Mouse (Mus musculus) heart, embryonic 12.5 days (tissue): ENCODE results near the gene Rsph14. TPM values are rescaled to one million over a fixed set of nuclear protein-coding genes. Genes with fewer than 3 reads are reported as not detected.

Experiments used
- ATAC-seq: fragments of 200-750 bp; cut with Nextera tagmentation; 2 replicates; pipeline ENCODE4 v1.8.0; 2017; ENCODE audit warnings: moderate TSS enrichment, moderate library complexity; ENCODE audit not compliant: insufficient number of reproducible peaks, low FRiP score
- H3K27ac ChIP-seq: fragments of 300-500 bp; sonication (generic); 2 replicates; pipeline ENCODE4 v1.5.1; 2016; ENCODE audit warnings: mild to moderate bottlenecking, moderate library complexity; ENCODE audit not compliant: poor library complexity, severe bottlenecking
- H3K27me3 ChIP-seq: fragments of 300-500 bp; sonication (generic); replicated peaks from 2 replicates; pipeline ENCODE4 v1.6.1; 2016; ENCODE audit warnings: mild to moderate bottlenecking, moderate library complexity
- H3K36me3 ChIP-seq: fragments of 300-500 bp; sonication (generic); 2 replicates; pipeline ENCODE4 v1.6.1; 2016; ENCODE audit warnings: mild to moderate bottlenecking, moderate library complexity
- H3K4me1 ChIP-seq: fragments of 300-500 bp; sonication (generic); replicated peaks from 2 replicates; pipeline ENCODE4 v1.6.1; 2016; ENCODE audit warnings: mild to moderate bottlenecking
- H3K4me2 ChIP-seq: fragments of 300-500 bp; sonication (generic); 2 replicates; pipeline ENCODE4 v1.6.1; 2016; ENCODE audit warnings: mild to moderate bottlenecking, moderate library complexity
- H3K4me3 ChIP-seq: fragments of 300-500 bp; sonication (generic); 2 replicates; pipeline ENCODE4 v1.5.1; 2016; ENCODE audit warnings: mild to moderate bottlenecking
- H3K9ac ChIP-seq: fragments of 300-500 bp; sonication (generic); 2 replicates; pipeline ENCODE4 v1.6.1; 2016; ENCODE audit warnings: mild to moderate bottlenecking, moderate library complexity
- H3K9me3 ChIP-seq: fragments of 300-500 bp; sonication (generic); replicated peaks from 2 replicates; pipeline ENCODE4 v1.6.1; 2016; ENCODE audit warnings: mild to moderate bottlenecking, moderate library complexity
- WGBS: fragments of 180-500 bp; shearing (Covaris S2); methylation state at CpG from one replicate; pipeline ENCODE4 v1.1.7; 2016; 5-methylcytosine and 5-hydroxymethylcytosine counted together
- polyA plus RNA-seq: library from polyadenylated mRNA; unstranded; fragments of >200 nt; fragmentation: Nextera tagmentation; extraction: Ambion mirVana; gene quantifications from 2 replicates; pipeline ENCODE4 v1.2.1, GENCODE M21; 2016

Rsph14 gene
- polyA plus RNA-seq, 1 experiment from 2014 or later: not detected

- ATAC-seq: no peak
These were observed 100.8 kb downstream of the Rsph14 start for GRCm38 (mm10) chr10:74931631-74932030.

GRCm38 (mm10) chr10:74930541-74930940, 101.8 kb downstream of the Rsph14 start:
- no peak overlapping the region for H3K27ac ChIP-seq
- no peak overlapping the region for H3K9ac ChIP-seq
- no peak for ATAC-seq
- 70% methylated on average over 3 of the region's 3 CpGs for whole genome bisulfite sequencing
- 0 out of 2 replicates have a peak, but pooled peaks cover under 1% of the 10 kb centered on the region for H3K4me1 ChIP-seq
- H3K4me2 ChIP-seq: no peak overlapping the region
- H3K4me3 ChIP-seq: no peak overlapping the region
- H3K9me3 ChIP-seq: no peaks in the 10 kb centered on the region
- peaks cover 7% of the 10 kb centered on the region; the same call in 1 of the 2 replicates for H3K27me3 ChIP-seq
- H3K36me3 ChIP-seq: no peaks in the 10 kb centered on the region

More at GRCm38 (mm10) chr10:74931631-74932030, 100.8 kb downstream of the Rsph14 start:
- Histone ChIP-seq H3K9ac (no peak overlapping the region), H3K27me3 (0 out of 2 replicates have a peak, but pooled peaks cover 7% of the 10 kb centered on the region), H3K4me3 (no peak overlapping the region), H3K4me1 (no peaks in the 10 kb centered on the region), H3K9me3 (no peaks in the 10 kb centered on the region), H3K4me2 (no peak overlapping the region), H3K27ac (no peak overlapping the region), H3K36me3 (no peaks in the 10 kb centered on the region)
- WGBS: 70% methylated on average over 6 of the region's 6 CpGs

DNA sequence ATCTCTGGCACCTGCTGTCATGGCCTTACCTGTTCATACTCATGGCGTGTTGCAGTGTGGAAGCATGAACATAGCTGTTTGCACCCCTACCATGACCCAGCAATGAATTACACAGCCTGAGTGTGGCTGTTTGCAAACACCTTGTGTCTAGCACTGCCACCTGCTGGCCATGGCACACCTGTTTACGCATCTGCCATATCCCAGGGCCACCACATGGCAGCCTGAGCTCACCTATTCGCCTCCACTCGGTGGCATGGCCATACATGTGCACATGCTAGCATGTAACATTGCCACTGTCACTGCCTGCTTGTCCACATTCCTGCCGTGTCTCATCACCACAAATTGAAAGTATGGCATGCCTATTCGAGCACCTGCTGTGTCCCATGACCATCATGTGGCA, 102.8 kb downstream of the Rsph14 start:
- no peaks in the 10 kb centered on the region for H3K9me3 ChIP-seq
- 0 out of 2 replicates have a peak, but pooled peaks cover 4% of the 10 kb centered on the region for H3K4me1 ChIP-seq
- no peak overlapping the region for H3K27ac ChIP-seq
- H3K4me2 ChIP-seq: no peak overlapping the region
- no peak overlapping the region for H3K4me3 ChIP-seq
- no peak for ATAC-seq
- no peak overlapping the region for H3K9ac ChIP-seq
- WGBS: 59% methylated on average over 6 of the region's 6 CpGs
- H3K36me3 ChIP-seq: no peaks in the 10 kb centered on the region
- peaks cover 10% of the 10 kb centered on the region; the same call in 1 of the 2 replicates for H3K27me3 ChIP-seq

DNA sequence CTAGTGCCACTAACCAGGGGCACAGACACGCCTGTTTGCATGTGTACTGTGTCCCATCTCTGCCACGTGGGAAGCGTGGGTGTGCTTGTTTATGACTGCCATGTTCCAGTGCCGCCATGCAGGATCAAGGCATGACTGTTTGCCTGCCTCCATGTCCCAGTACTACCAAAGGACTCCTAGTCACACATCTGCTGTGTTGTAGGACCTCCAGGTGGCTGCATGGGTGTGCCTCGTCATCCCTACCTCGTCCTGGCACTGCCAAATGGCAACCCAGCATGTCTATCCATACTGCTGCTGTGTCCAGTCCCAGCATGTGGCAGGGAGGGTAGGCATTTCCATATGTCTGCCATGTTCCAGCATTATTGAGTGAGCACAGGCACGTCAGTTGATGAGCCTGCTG, 104.1 kb downstream of the Rsph14 start:
- no peak for ATAC-seq
- H3K36me3 ChIP-seq: no peaks in the 10 kb centered on the region
- peaks cover 14% of the 10 kb centered on the region; the same call in 1 of the 2 replicates for H3K27me3 ChIP-seq
- H3K27ac ChIP-seq: no peak overlapping the region
- WGBS: 83% methylated on average over 7 of the region's 7 CpGs
- no peak overlapping the region for H3K9ac ChIP-seq
- H3K4me3 ChIP-seq: no peak overlapping the region
- no peaks in the 10 kb centered on the region for H3K9me3 ChIP-seq
- 0 out of 2 replicates have a peak, but pooled peaks cover 4% of the 10 kb centered on the region for H3K4me1 ChIP-seq
- H3K4me2 ChIP-seq: no peak overlapping the region

DNA sequence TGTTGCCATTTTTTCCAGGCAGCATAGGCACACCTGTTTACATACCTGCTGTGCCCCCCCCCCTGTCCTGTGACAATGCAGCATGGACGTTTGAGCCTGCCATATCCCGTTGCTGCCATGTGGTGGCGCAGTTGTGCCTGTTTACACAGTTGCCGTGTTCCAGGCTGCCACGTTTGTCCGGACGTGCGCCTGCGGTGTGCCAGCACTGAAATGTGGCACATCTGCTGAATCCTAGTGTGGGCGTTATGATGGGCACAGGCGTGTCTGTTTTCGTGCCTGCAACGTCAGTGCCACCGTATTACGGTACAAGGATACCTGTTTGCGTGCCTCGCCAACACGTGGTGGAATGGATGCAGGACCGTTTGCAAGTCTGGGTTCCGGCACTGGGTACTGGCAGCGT, 107.1 kb downstream of the Rsph14 start:
- Histone ChIP-seq H3K9me3 (no peaks in the 10 kb centered on the region), H3K27me3 (peaks cover 28% of the 10 kb centered on the region), H3K4me3 (no peak overlapping the region), H3K27ac (no peak overlapping the region), H3K36me3 (no peaks in the 10 kb centered on the region), H3K4me2 (peak overlapping the region; percentile 50), H3K9ac (no peak overlapping the region), H3K4me1 (peaks cover 4% of the 10 kb centered on the region; the same call in 1 of the 2 replicates)
- WGBS: 14% methylated on average over 21 of the region's 21 CpGs
- no peak for ATAC-seq

DNA sequence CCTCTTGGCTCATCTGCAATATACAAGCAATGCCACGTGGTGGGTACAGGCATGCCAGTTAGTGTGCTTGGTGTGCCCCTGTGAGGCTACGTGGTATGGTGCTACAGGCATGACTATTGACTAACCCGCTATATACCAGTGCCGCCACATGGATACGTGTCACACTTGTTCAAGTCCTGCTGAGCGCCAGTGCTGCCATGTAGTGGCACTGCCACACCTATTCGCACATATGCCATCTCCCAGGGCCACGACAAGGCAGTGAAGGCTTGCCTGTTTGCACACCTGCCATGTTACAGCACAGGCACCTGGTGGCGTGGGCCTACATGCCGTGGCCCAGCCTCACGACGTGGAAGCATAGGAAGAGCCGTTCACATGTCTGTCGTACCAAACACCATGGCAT, 108.1 kb downstream of the Rsph14 start:
- 83% methylated on average over 14 of the region's 14 CpGs for WGBS
- Histone ChIP-seq H3K4me2 (no peak overlapping the region), H3K27me3 (peaks cover 28% of the 10 kb centered on the region), H3K9ac (no peak overlapping the region), H3K9me3 (no peaks in the 10 kb centered on the region), H3K4me3 (no peak overlapping the region), H3K27ac (no peak overlapping the region), H3K36me3 (no peaks in the 10 kb centered on the region), H3K4me1 (peaks cover 4% of the 10 kb centered on the region; the same call in 1 of the 2 replicates)
- no peak for ATAC-seq

GRCm38 (mm10) chr10:74922763-74923162, 109.6 kb downstream of the Rsph14 start:
- peaks cover 24% of the 10 kb centered on the region for H3K27me3 ChIP-seq
- ATAC-seq: no peak
- 67% methylated on average over 6 of the region's 6 CpGs for WGBS
- no peak overlapping the region for H3K4me2 ChIP-seq
- peaks cover 4% of the 10 kb centered on the region; the same call in 1 of the 2 replicates for H3K4me1 ChIP-seq
- no peaks in the 10 kb centered on the region for H3K36me3 ChIP-seq
- no peak overlapping the region for H3K9ac ChIP-seq
- no peak overlapping the region for H3K27ac ChIP-seq
- H3K9me3 ChIP-seq: no peaks in the 10 kb centered on the region
- H3K4me3 ChIP-seq: no peak overlapping the region

GRCm38 (mm10) chr10:74921614-74922013, 110.8 kb downstream of the Rsph14 start:
- Histone ChIP-seq H3K9ac (no peak overlapping the region), H3K4me2 (no peak overlapping the region), H3K9me3 (no peaks in the 10 kb centered on the region), H3K4me3 (no peak overlapping the region), H3K27me3 (peaks cover 24% of the 10 kb centered on the region), H3K36me3 (no peaks in the 10 kb centered on the region), H3K4me1 (peaks cover 4% of the 10 kb centered on the region; the same call in 1 of the 2 replicates), H3K27ac (no peak overlapping the region)
- no peak for ATAC-seq
- 81% methylated on average over 11 of the region's 11 CpGs for WGBS

GRCm38 (mm10) chr10:74920853-74921567, 111.4 kb downstream of the Rsph14 start:
- WGBS: 42% methylated on average over 17 of the region's 17 CpGs
- Histone ChIP-seq H3K9me3 (no peaks in the 10 kb centered on the region), H3K9ac (no peak overlapping the region), H3K36me3 (no peaks in the 10 kb centered on the region), H3K4me2 (no peak overlapping the region), H3K27ac (no peak overlapping the region), H3K4me1 (peaks cover 4% of the 10 kb centered on the region; the same call in 1 of the 2 replicates), H3K4me3 (no peak overlapping the region), H3K27me3 (peaks cover 24% of the 10 kb centered on the region)
- peak; percentile 36 for ATAC-seq

DNA sequence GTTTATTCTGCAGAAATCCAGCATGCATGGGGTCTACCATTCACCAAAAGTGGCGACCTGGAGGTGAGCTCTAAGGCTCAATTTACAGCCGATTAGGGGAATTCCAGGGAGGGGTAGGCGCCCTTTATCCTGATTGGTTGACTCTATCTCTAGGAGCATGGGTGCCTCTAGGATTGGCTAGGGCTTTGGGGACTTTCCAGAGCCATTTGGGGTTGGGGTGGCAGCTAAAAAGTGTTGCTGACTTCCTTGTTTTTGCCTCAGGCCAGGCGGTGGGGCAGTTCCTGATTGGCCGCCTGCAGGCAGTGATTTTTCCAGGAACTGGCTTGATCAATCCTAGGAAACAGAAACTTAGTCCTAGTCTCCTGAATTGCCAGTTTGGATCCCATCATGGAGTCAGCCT, 113.1 kb downstream of the Rsph14 start:
- H3K27me3 ChIP-seq: peaks cover 16% of the 10 kb centered on the region
- H3K9me3 ChIP-seq: no peaks in the 10 kb centered on the region
- no peak overlapping the region for H3K27ac ChIP-seq
- no peak for ATAC-seq
- WGBS: 29% methylated on average over 5 of the region's 5 CpGs
- no peak overlapping the region for H3K4me3 ChIP-seq
- H3K9ac ChIP-seq: no peak overlapping the region
- no peaks in the 10 kb centered on the region for H3K36me3 ChIP-seq
- H3K4me2 ChIP-seq: no peak overlapping the region
- H3K4me1 ChIP-seq: no peaks in the 10 kb centered on the region; the same call in 1 of the 2 replicates

DNA sequence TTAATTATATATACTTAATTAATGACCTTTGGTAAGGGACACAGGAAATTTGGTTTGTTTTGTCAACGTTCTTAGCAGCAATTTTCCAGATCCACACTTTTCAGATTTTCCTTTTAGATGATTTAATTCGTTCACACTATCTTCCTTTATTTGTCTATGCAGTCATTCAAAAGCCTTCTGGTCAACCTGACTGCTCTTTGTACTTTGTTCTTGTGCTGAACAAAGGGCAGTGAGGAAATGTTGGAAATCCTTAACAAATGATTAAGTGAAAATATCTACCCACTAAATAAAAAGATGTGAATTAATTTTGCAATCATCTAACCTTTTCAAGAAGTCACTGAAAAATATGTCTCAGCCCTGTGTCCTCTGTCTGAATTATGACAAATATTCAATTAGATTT, 124.0 kb downstream of the Rsph14 start:
- Histone ChIP-seq H3K4me1 (no peaks in the 10 kb centered on the region), H3K27ac (no peak overlapping the region), H3K9me3 (no peaks in the 10 kb centered on the region), H3K4me2 (no peak overlapping the region), H3K4me3 (no peak overlapping the region), H3K36me3 (no peaks in the 10 kb centered on the region), H3K9ac (no peak overlapping the region), H3K27me3 (no peaks in the 10 kb centered on the region)
- 68% methylated on average over 2 of the region's 2 CpGs for WGBS
- no peak for ATAC-seq
